Mouse (Mus musculus): ENCODE measurements around the gene Gm20379. TPM values are rescaled to one million over a fixed set of nuclear protein-coding genes. Genes with fewer than 3 reads are reported as not detected.
A peak's percentile ranks its signal among the peaks of the same experiment; 100 is the strongest.

Gm20379 gene
- total RNA-seq, 2 experiments from 2014 or later: not detected

DNA sequence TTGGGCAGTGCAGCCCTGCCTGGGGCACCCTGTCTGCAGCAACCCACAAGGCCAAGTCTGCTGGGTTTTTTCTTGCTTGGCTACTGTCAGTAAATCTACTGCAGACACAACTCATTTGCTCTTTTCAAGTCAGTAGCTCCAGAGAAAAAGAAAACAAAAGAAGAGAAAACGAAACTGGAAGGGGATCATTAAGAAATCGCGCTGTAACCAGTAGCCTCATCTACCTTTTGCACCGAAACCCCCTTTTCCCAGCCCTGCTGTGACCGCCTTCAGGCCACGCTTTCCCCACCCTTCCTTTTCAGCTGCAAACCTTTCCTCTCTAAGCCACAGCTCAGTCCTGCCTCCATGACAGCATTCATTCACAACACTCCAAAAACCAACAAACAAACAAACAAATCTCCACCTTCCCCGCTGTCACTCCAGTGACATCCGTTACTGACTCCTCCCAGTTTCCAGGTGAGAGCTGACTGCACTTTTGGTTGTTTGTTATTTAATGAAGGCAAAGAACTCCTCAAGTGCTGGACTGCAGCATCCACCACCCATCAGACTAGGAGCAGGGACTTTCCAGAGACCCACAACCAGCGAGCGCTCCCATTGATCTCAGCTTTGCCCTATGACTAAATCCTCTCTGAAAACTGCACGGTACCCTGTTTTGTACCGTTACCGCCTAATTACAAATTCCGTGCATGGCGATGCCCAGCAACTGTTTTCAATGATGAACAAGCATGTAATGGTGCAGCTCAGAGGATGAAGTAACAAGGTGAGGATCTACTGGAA, 26.5 kb downstream of the Gm20379 start:
- DNase-seq (ENCODE audit: low spot score in 2 of 2): no peak

DNA sequence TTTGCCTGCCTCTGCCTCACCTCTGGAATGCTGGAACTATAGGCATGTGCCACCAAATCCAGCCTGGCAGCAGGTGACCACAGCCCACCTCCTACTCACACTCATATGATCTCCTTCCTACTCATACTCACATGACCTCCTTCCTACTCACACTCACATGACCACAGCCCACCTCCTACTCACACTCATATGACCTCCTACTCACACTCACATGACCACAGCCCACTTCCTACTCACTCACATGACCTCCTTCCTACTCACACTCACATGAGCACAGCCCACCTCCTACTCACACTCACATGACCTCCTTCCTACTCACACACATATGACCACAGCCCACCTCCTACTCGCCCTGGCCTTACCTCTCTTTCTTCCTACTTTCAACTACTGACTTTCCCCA, 31.1 kb downstream of the Gm20379 start:
- no peak for DNase-seq (ENCODE audit: low spot score in 2 of 2)

DNA sequence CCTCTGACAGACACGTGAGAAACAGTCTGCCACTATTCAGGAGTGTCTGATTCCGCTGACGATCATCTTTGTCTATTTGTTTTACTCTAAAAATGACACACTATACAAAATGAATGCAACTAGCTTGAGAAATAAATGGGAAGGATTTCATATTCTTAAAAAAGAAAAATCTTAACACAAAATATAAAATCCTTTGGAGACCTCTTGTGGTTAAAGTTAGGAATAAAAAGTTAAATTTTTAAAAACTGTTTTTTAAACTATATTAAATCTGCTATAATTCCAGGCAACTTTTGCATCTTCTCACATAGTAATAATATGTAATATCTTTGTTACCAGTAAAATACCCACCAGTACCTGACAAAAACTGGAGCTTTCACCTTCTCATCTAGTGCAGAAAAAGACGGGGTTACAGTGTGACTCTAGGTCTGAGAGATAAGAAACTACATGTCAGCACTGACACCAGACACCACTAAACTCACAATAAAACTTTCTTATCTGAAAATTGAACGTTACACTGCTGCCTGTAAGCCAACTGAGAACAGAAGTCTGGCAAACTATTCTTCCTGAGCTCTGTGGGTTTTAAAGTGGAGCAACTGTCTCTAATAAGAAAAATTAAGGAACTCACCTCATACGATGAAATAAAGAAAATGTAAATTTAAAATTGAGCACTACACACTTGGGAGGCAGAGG, 32.1 kb downstream of the Gm20379 start:
- DNase-seq (ENCODE audit: low spot score in 2 of 2): no peak

DNA sequence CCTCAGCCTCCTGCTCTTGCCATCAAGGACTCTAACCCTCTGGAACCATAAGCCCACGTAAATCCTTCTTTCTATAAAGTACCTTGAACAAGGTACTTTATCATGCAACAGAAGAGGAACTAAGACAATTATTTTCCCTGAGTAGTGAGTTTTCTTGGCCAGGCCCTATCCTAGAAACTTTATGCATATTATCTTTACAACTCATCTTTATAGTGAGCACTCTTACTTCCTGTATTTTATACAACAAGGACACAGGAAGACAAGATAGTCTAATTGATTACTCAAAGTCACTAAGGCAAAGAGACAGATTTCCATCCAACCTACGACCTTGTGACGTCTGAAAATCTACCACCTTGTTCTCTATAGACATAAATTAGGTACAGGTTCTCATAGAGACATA, 34.0 kb downstream of the Gm20379 start:
- DNase-seq (ENCODE audit: low spot score in 2 of 2): no peak

DNA sequence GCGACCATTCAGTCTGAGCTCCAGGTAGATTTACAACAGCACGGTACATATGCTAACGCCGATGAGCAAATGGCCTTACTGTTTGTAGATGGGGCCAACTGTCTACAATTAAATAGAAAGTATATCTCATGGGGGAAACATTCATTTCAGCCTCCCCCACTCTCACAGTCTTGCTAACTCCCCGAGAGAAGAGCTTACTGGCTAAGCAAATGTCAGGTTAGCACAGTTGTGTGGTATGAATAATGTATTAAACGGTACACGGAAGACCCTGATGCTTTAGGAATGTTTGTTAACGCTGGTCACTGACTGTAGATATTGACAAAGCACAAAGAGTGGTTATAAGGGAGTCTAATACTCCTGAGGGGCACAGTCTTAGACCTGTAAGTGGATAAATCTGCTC, 38.3 kb downstream of the Gm20379 start:
- DNase-seq (ENCODE audit: low spot score in 2 of 2): no peak

DNA sequence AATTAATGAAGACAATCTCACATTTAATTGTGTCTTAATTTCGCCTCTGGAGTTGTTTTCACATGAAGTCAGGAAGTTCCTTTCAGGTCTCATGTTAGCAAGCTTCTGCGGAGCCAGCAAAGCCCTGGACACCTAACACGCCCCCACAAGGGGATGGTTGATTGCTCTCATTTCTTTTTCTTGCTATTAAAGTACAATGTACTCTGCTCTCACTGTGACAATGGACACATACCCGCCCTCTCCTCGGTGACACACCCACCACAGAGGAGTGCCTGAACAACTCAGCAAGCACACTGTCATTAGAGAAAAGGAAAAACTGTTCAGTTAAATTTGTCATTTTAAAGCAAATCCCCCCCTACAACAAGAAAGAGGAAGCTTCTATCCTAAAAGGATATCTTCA, 40.6 kb downstream of the Gm20379 start:
- DNase-seq (ENCODE audit: low spot score in 2 of 2): no peak

DNA sequence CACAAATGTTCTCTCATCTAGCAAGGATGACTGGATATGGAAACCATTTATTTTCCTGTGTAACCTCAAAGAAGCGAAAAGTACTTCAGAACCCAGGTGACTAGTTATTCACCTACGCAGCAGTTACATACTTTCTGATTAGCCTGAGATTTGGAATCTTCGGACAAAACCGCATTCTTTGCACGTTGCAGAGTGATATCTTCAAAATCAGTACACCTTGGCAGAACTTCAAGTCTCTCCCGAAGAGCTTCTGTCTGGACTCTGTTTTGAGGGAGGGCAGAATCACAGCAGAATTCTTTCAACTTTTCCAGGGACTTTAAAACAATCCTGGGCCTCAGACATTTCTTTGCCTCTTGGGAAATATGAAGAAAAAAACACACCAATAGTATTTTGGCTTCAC, 45.3 kb downstream of the Gm20379 start:
- no peak for DNase-seq (ENCODE audit: low spot score in 2 of 2)

DNA sequence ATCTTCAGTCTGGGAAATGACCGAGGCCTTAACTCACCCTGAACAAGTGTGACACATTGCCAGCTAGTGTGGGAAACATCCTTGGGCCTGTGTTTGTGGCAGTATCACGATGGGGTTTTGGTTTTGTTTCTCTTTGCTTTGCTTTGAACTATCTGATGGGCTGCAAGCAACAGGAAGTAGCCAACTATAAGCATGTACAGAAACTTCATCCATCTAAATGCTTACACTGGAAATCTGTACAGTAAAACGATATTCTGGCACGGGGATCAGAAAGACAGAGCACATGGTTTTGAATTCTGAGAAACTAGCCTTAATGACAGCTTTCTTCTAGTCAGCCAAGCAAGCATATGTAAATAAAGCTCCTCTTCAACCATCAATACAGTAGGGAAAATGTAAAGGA, 48.2 kb downstream of the Gm20379 start:
- DNase-seq (ENCODE audit: low spot score in 2 of 2): no peak

DNA sequence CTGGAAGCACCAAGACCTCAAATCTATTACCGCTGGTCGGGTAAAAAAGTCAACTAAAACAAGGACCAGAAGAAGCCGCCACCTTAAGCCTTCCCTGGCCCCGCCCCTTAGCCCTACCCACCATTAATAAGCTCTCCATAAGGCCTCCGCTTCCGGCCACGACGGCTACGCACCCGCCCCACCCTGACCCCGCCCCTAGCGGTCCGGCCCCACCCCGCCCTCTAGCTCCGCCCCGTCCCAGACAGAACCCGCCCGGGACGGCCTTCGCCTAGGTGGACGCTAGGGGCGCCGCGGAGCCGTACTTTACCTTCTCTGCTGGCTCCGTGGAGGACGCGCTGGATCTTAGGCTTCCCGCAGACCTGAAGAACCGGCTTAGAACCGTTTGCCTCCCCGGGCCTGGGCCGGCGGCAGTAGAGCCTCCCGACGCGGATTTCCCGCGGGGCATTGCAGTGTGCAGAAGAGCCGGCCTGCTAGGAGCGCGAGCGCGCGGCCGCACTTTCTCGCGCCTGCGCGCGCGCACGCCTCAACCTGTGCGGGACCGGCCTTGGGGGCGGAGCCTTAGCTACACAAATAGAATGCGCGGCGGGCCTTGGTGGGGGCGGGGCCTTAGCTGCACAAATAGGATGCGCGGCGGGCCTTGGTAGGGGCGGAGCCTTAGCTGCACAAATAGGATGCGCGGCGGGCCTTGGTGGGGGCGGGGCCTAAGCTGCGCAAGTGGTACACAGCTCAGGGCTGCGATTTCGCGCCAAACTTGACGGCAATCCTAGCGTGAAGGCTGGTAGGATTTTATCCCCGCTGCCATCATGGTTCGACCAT, 48.9 kb downstream of the Gm20379 start, which contains the start of the genes Dhfr and Msh3:
Gene Dhfr, plus strand, starts transcription at position 271 of the 816 bp plus-strand sequence.
Gene Msh3, minus strand, starts transcription at position 548 of the 816 bp plus-strand sequence.
- peak; percentile 99 for DNase-seq (ENCODE audit: low spot score in 2 of 2)

DNA sequence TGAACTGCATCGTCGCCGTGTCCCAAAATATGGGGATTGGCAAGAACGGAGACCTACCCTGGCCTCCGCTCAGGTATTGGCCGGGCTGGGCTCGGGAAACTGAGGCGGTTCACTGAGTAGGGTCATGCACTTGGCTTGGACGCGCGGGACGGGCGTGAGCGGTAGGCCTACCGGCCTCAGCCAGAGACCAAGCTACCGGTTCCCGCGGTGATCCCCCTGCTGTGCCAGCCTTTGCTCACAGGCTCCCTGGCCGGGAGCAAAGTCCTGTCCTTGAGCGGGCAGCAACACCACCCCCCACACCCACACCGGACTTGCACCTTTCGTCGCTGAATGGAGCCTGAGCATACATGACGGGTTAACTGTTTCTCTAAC, 49.5 kb downstream of the Gm20379 start:
- DNase-seq (ENCODE audit: low spot score in 2 of 2): no peak

DNA sequence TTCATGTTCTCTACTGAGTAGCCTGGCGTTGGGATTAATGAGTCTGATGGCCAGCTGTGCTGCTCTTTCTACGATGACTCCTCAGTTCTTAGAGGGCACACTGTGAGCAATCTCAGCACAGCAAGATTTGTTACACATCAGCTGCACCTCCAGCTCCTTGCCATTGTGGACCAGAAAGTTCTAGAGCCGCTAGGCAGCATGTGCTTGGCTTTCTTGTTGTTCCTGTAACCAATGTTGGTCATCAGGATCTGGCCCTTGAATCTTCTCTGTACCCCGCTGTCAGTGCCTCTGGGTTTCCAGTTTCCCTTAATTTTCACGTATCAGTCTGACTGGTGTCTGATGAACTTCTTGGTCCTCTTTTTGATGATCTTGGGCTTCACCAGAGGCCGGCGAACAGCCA, 50.6 kb downstream of the Gm20379 start:
- DNase-seq (ENCODE audit: low spot score in 2 of 2): no peak

Other genes with a start within 250 kb of the Gm20379 start
- 10 to 100 TPM; 69.9 to 71.0 TPM for gene Rasgrf2, start 174.3 kb upstream of the Gm20379 start, total RNA-seq (2021)
- gene Dhfr, start 48.7 kb downstream of the Gm20379 start, total RNA-seq (2021): 1 to 10 TPM; 2.0 to 2.1 TPM
- gene Msh3, start 49.0 kb downstream of the Gm20379 start, total RNA-seq (2021): 10 to 100 TPM; 29.4 to 30.9 TPM
- 10 to 100 TPM; 11.2 to 13.3 TPM for gene Ankrd34b, start 119.9 kb downstream of the Gm20379 start, total RNA-seq (2021)
- gene Fam151b, start 178.0 kb downstream of the Gm20379 start, total RNA-seq (2021): 10 to 100 TPM in 1 of 2 experiments, 1 to 10 TPM in 1; 8.6 to 10.1 TPM
- 10 to 100 TPM; 24.9 to 29.5 TPM for gene Zfyve16, start 224.9 kb downstream of the Gm20379 start, total RNA-seq (2021)

All from layer of hippocampus, postnatal 10 days (tissue).